Mouse (Mus musculus) intestine, embryonic 14.5 days (tissue): ENCODE data around the gene Cyct. TPM values are rescaled to one million over a fixed set of nuclear protein-coding genes. Genes with fewer than 3 reads are reported as not detected.

Experiments
- ATAC-seq: fragments of 200-750 bp; cut with Nextera tagmentation; replicated peaks from 2 replicates; pipeline ENCODE4 v1.8.0; 2017; ENCODE audit warnings: low read depth, moderate number of reproducible peaks, moderate TSS enrichment, moderate library complexity; ENCODE audit not compliant: low FRiP score, low TSS enrichment
- DNase-seq: peaks from one replicate; pipeline ENCODE4 v3.0.0-alpha.2; 2018; ENCODE audit warnings: low spot score
- H3K27ac ChIP-seq: fragments of 300-500 bp; sonication (generic); 2 replicates; pipeline ENCODE4 v1.5.1; 2014; ENCODE audit warnings: low read depth, mild to moderate bottlenecking, control low read depth
- H3K27me3 ChIP-seq: fragments of 300-500 bp; sonication (generic); replicated peaks from 2 replicates; pipeline ENCODE4 v1.6.1; 2014; ENCODE audit warnings: low read length, control low read depth; ENCODE audit not compliant: control insufficient read depth, insufficient read depth
- H3K36me3 ChIP-seq: fragments of 300-500 bp; sonication (generic); 2 replicates; pipeline ENCODE4 v1.6.1; 2014; ENCODE audit warnings: low read length, control low read depth; ENCODE audit not compliant: control insufficient read depth, insufficient read depth
- H3K4me1 ChIP-seq: fragments of 300-500 bp; sonication (generic); replicated peaks from 2 replicates; pipeline ENCODE4 v1.6.1; 2014; ENCODE audit warnings: low read length, control low read depth, mixed read lengths; ENCODE audit not compliant: control insufficient read depth, insufficient read depth
- H3K4me2 ChIP-seq: fragments of 300-500 bp; sonication (generic); 2 replicates; pipeline ENCODE4 v1.6.1; 2014; ENCODE audit warnings: low read length
- H3K4me3 ChIP-seq: fragments of 300-500 bp; sonication (generic); 2 replicates; pipeline ENCODE4 v1.5.1; 2014; ENCODE audit warnings: low read depth, low read length, control low read depth, mixed read lengths
- H3K9ac ChIP-seq: fragments of 300-500 bp; sonication (generic); 2 replicates; pipeline ENCODE4 v1.6.1; 2014; ENCODE audit warnings: mild to moderate bottlenecking, low read length
- H3K9me3 ChIP-seq: fragments of 300-500 bp; sonication (generic); 2 replicates; pipeline ENCODE4 v1.6.1; 2016; ENCODE audit warnings: low read length, control low read depth; ENCODE audit not compliant: control insufficient read depth
- WGBS: fragments of 180-500 bp; shearing (Covaris S2); extraction: QIAGEN DNeasy Blood & Tissue Kit; methylation state at CpG from one replicate; pipeline ENCODE4 v1.1.7; 2014; 5-methylcytosine and 5-hydroxymethylcytosine counted together
- polyA plus RNA-seq: library from polyadenylated mRNA; unstranded; fragments of >200 nt; fragmentation: Nextera tagmentation; extraction: Ambion mirVana; gene quantifications from 2 replicates; pipeline ENCODE4 v1.2.1, GENCODE M21; 2014

The Cyct gene
- not detected in 2 replicates for polyA plus RNA-seq

DNA sequence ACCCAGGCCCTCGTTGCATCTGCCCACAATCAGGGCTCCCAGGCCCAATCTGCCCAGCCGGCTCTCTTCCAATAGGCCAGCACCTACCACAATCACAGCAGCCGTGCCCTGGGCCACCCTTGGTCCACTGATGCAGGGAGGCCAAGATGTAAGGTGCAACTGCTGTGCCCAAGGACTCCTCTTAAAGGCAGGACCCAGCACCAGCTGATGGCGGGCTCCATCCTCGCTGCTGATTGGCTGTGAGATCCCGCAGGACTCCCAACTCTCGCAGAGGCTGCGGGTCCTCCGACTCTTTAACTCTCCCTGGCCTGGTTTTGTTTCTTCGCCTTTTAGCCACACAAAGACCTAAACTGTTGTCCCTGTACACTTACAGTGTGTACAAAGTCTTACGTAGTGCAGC lies at the start of gene Cyct:
Gene Cyct (minus strand): TSS at position 225 of the 400 bp plus-strand sequence.
- no peak within 1 kb of the TSS for H3K4me3 ChIP-seq
- no peak within 1 kb of the TSS for H3K27ac ChIP-seq
- no peak within 1 kb of the TSS for H3K4me2 ChIP-seq
- no peak within 1 kb of the TSS for H3K9ac ChIP-seq
- no peaks in the 10 kb centered on the region for H3K36me3 ChIP-seq
- H3K27me3 ChIP-seq = no peaks in the 10 kb centered on the region
- DNase-seq (no peak), ATAC-seq (no peak)
- H3K9me3 ChIP-seq = no peaks in the 10 kb centered on the region
- H3K4me1 ChIP-seq = no peaks in the 10 kb centered on the region
- 90% methylated on average over 11 of the region's 11 CpGs for WGBS

- H3K27me3 ChIP-seq = no peaks in the 10 kb centered on the region; the same call in 1 of the 2 replicates
- H3K36me3 ChIP-seq = no peaks in the 10 kb centered on the region
- H3K4me2 ChIP-seq = no peak overlapping the region
- ATAC-seq (no peak), DNase-seq (no peak)
- H3K4me1 ChIP-seq = 0 out of 2 replicates have a peak, but pooled peaks cover 4% of the 10 kb centered on the region
- 97% methylated on average over 2 of the region's 2 CpGs for WGBS
- H3K9me3 ChIP-seq = no peaks in the 10 kb centered on the region
- H3K27ac ChIP-seq = no peak overlapping the region
- no peak overlapping the region for H3K9ac ChIP-seq
- no peak overlapping the region for H3K4me3 ChIP-seq
These were observed 49.7 kb upstream of the Cyct start for GRCm38 (mm10) chr2:76409986-76410385.

DNA sequence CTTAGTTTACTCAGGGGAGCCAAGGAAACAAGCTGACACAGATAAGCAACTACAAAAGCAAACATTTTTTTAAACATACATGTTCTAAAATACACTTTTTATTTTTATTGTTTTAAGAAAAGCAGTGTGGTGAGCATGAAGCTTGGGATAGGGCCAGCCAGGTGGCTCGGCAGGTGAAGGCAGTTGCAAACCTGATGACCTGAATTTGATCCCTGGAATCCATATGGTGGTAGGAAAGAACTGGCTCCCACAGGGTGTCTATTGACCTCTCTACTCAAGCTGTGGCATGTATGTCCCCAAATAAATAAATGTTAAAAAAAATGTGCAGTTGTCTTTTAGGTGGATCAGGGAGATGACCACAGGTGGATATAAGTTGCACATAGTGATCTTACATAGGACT lies 49.3 kb upstream of the Cyct start:
- DNase-seq (no peak), ATAC-seq (no peak)
- H3K4me3 ChIP-seq = no peak overlapping the region
- no peaks in the 10 kb centered on the region for H3K9me3 ChIP-seq
- no peak overlapping the region for H3K27ac ChIP-seq
- H3K36me3 ChIP-seq = no peaks in the 10 kb centered on the region
- no peak overlapping the region for H3K4me2 ChIP-seq
- no peak overlapping the region for H3K9ac ChIP-seq
- H3K4me1 ChIP-seq = 0 out of 2 replicates have a peak, but pooled peaks cover 4% of the 10 kb centered on the region
- H3K27me3 ChIP-seq = peaks cover 3% of the 10 kb centered on the region; the same call in 1 of the 2 replicates
- WGBS = 80% methylated on average over 1 of the region's 1 CpGs

GRCm38 (mm10) chr2:76406937-76407441 lies 46.7 kb upstream of the Cyct start:
- Histone ChIP-seq H3K27me3 (peaks cover 7% of the 10 kb centered on the region; the same call in 1 of the 2 replicates), H3K36me3 (no peaks in the 10 kb centered on the region), H3K9ac (peak overlapping the region; percentile 69), H3K4me1 (0 out of 2 replicates have a peak, but pooled peaks cover 4% of the 10 kb centered on the region), H3K9me3 (no peaks in the 10 kb centered on the region), H3K4me2 (peak overlapping the region; percentile 86), H3K4me3 (peak overlapping the region; percentile 75), H3K27ac (peak overlapping the region; percentile 51; the same call in 1 of the 2 replicates)
- DNase-seq (peak; percentile 84), ATAC-seq (peak; percentile 40)
- under 1% methylated on average over 48 of the region's 49 CpGs for WGBS

GRCm38 (mm10) chr2:76406151-76406936 lies 46.1 kb upstream of the Cyct start, which contains the start of gene Osbpl6:
TSS of gene Osbpl6 (plus strand) at chr2:76406508.
- Histone ChIP-seq H3K4me2 (peak within 1 kb of the TSS; percentile 86), H3K4me3 (peak within 1 kb of the TSS; percentile 75), H3K36me3 (no peaks in the 10 kb centered on the region), H3K9ac (peak within 1 kb of the TSS; percentile 69), H3K9me3 (no peaks in the 10 kb centered on the region), H3K27ac (peak within 1 kb of the TSS; percentile 82), H3K4me1 (0 out of 2 replicates have a peak, but pooled peaks cover 4% of the 10 kb centered on the region), H3K27me3 (peaks cover 7% of the 10 kb centered on the region; the same call in 1 of the 2 replicates)
- peak; percentile 93 for ATAC-seq
- 0% methylated on average over 74 of the region's 89 CpGs for WGBS
- peak; percentile 88 for DNase-seq

DNA sequence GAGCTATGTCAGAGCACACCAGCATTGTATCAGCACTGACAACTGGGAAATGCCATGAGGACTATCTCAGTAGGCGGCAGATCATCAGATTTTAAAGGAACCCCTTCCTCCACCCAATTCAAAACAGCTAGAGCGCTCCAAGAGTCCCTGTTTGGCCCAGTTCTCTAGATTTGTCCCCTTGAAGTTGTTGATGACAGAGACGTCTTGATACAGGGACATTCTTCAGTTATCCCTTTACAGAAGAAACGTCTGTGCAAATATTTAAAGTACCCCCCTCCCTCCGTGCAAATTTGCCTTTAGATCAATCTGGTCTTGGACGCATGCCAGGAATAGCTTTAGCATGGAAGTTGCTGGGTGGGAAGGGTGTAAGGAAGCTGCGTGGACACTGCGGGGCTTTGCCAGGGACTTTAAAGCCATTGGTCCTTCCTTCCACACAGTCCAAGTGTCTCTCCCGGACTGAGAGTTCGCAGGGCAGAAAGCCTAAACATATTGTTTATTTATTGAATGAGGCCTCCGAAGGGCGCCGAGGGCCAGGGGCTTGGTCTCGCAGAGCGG lies 45.4 kb upstream of the Cyct start:
- WGBS = 2% methylated on average over 15 of the region's 15 CpGs

GRCm38 (mm10) chr2:76400178-76400577 lies 39.9 kb upstream of the Cyct start:
- DNase-seq = no peak
- H3K9me3 ChIP-seq = no peaks in the 10 kb centered on the region
- no peak overlapping the region for H3K4me2 ChIP-seq

More for the DNA sequence above, 45.4 kb upstream of the Cyct start:
- Histone ChIP-seq H3K4me3 (peak overlapping the region; percentile 75), H3K27me3 (peaks cover 7% of the 10 kb centered on the region; the same call in 1 of the 2 replicates), H3K4me2 (peak overlapping the region; percentile 86), H3K9me3 (no peaks in the 10 kb centered on the region), H3K27ac (peak overlapping the region; percentile 82), H3K36me3 (no peaks in the 10 kb centered on the region), H3K4me1 (0 out of 2 replicates have a peak, but pooled peaks cover 4% of the 10 kb centered on the region), H3K9ac (peak overlapping the region; percentile 69)
- DNase-seq (no peak), ATAC-seq (peak; percentile 48)

DNA sequence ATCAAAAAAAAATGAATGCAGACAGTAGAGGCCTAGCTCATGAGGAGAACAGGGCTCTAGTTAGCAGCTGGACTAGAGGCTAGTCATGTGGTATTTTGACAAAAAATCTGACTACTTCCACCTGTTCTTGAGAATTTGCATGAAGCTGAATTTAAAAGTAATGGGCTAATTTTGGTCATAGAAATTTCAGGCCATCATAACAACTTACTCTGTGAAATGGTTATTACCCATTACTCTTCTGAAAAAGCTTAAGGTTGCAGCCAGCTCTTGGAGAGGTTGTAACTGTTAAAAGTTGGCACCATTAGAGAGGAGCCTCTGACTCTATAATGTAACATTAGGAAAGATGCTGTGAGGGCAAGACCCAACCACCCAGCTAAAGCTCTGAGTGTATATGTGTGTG lies 26.3 kb upstream of the Cyct start:
- H3K4me1 ChIP-seq = no peaks in the 10 kb centered on the region
- no peaks in the 10 kb centered on the region for H3K9me3 ChIP-seq
- no peaks in the 10 kb centered on the region for H3K27me3 ChIP-seq
- ATAC-seq (no peak), DNase-seq (no peak)
- H3K4me3 ChIP-seq = no peak overlapping the region
- no peak overlapping the region for H3K9ac ChIP-seq
- H3K36me3 ChIP-seq = peaks cover 31% of the 10 kb centered on the region
- no peak overlapping the region for H3K4me2 ChIP-seq
- H3K27ac ChIP-seq = no peak overlapping the region

More at GRCm38 (mm10) chr2:76400178-76400577, 39.9 kb upstream of the Cyct start:
- Histone ChIP-seq H3K4me3 (no peak overlapping the region), H3K27ac (no peak overlapping the region), H3K4me1 (no peaks in the 10 kb centered on the region), H3K27me3 (peaks cover 7% of the 10 kb centered on the region; the same call in 1 of the 2 replicates), H3K9ac (no peak overlapping the region), H3K36me3 (no peaks in the 10 kb centered on the region)
- ATAC-seq = no peak
